Mouse (Mus musculus): ENCODE results near the gene Ogfod2. TPM values are rescaled to one million over a fixed set of nuclear protein-coding genes. Genes with fewer than 3 reads are reported as not detected.

Ogfod2 gene
- polyA plus RNA-seq (2015; fragmentation: Nextera tagmentation; extraction: Ambion mirVana): 37.4 and 38.6 TPM in 2 replicates

DNA sequence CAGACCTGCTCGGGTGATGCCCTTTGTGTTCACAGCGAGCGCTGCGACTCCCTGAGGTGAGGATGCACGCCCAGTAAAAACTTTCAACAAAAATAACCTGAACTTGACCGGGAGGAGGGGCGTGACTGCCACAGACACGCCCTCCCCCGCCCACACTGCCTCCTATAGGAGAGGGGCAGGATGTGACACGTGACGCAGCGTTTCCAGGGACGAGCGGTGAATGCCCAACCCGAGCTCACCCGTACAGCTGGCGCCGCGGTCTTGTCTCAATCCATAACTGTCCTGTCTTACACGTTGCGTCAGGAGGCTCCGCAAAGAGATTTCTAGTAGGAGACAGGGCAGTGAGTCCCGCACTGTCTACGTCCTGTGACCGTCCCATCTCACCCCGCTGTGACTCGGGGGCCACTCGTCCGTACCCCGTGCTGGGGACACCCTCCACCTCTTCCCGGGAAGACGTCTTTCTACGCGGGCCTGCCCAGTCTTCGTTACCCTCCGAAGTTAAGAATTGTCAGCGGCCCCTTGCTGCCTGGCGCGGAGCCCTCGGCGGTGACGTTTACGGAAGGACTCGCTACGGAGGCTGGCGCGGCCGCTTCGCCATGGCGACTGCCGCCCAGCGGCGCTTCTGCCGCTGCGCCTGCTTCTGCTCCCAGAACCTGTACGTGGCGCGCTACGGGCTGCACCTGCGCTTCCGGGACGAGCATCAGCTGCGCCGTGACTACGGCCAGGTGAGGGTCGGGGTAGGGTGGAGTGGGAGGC lies at the start of gene Ogfod2:
Gene Ogfod2, plus strand, starts transcription at position 556 of the 756 bp plus-strand sequence.
- H3K4me2 ChIP-seq (ENCODE audit: low read length): peak within 1 kb of the TSS; percentile 91
- H3K4me3 ChIP-seq (replicated peaks; ENCODE audit: low read length): peak within 1 kb of the TSS; percentile 84
- under 1% methylated on average over 66 of the region's 66 CpGs for WGBS
- peak; percentile 98 for ATAC-seq
- peak within 1 kb of the TSS; percentile 73 for H3K9ac ChIP-seq (replicated peaks; ENCODE audit: low read depth, low read length)
- peaks cover 26% of the 10 kb centered on the region for H3K4me1 ChIP-seq (replicated peaks; ENCODE audit: control insufficient read depth, insufficient read depth, low read length)
- H3K9me3 ChIP-seq (ENCODE audit: control insufficient read depth, low read length): no peaks in the 10 kb centered on the region
- H3K36me3 ChIP-seq (ENCODE audit: control insufficient read depth, insufficient read depth): no peaks in the 10 kb centered on the region
- peak within 1 kb of the TSS; percentile 90 for H3K27ac ChIP-seq (ENCODE audit: low read length)
- no peaks in the 10 kb centered on the region for H3K27me3 ChIP-seq (replicated peaks; ENCODE audit: control insufficient read depth, insufficient read depth, low read length)

GRCm38 (mm10) chr5:124069657-124070056 lies 42.4 kb upstream of the Ogfod2 start:
- no peaks in the 10 kb centered on the region for H3K36me3 ChIP-seq (ENCODE audit: control insufficient read depth, insufficient read depth)
- 88% methylated on average over 3 of the region's 3 CpGs for WGBS
- H3K4me1 ChIP-seq (replicated peaks; ENCODE audit: control insufficient read depth, insufficient read depth, low read length): no peaks in the 10 kb centered on the region
- no peak overlapping the region for H3K4me2 ChIP-seq (ENCODE audit: low read length)
- no peak overlapping the region for H3K27ac ChIP-seq (ENCODE audit: low read length)
- no peaks in the 10 kb centered on the region for H3K27me3 ChIP-seq (replicated peaks; ENCODE audit: control insufficient read depth, insufficient read depth, low read length)
- no peak overlapping the region for H3K4me3 ChIP-seq (replicated peaks; ENCODE audit: low read length)
- no peak overlapping the region for H3K9ac ChIP-seq (replicated peaks; ENCODE audit: low read depth, low read length)
- H3K9me3 ChIP-seq (ENCODE audit: control insufficient read depth, low read length): no peaks in the 10 kb centered on the region
- ATAC-seq: no peak

DNA sequence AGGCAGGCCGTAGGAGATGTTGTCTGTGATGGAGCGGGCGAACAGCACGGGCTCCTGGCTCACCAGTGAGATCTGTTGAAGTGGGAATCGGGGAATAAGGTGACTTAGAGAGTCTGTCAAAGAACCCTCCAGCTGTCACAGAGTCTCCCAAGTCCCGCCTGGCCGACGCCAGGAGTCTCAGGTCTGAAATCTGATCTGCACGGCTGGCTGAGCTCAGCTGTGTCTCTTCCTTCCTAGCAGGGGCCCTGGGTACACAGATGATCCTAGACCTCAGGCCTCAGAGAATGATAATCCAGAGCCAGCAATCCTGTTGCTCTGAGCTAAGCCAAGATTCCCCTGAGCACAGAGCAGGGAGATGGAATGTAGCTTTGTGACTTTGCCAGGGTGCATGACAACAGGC lies 38.4 kb upstream of the Ogfod2 start:
- Histone ChIP-seq H3K27me3 (replicated peaks; ENCODE audit: control insufficient read depth, insufficient read depth, low read length) (no peaks in the 10 kb centered on the region), H3K9me3 (ENCODE audit: control insufficient read depth, low read length) (no peaks in the 10 kb centered on the region), H3K4me3 (replicated peaks; ENCODE audit: low read length) (no peak overlapping the region), H3K4me2 (ENCODE audit: low read length) (no peak overlapping the region), H3K36me3 (ENCODE audit: control insufficient read depth, insufficient read depth) (no peaks in the 10 kb centered on the region), H3K9ac (replicated peaks; ENCODE audit: low read depth, low read length) (no peak overlapping the region), H3K4me1 (replicated peaks; ENCODE audit: control insufficient read depth, insufficient read depth, low read length) (peaks cover 15% of the 10 kb centered on the region), H3K27ac (ENCODE audit: low read length) (no peak overlapping the region)
- no peak for ATAC-seq
- 63% methylated on average over 9 of the region's 9 CpGs for WGBS

DNA sequence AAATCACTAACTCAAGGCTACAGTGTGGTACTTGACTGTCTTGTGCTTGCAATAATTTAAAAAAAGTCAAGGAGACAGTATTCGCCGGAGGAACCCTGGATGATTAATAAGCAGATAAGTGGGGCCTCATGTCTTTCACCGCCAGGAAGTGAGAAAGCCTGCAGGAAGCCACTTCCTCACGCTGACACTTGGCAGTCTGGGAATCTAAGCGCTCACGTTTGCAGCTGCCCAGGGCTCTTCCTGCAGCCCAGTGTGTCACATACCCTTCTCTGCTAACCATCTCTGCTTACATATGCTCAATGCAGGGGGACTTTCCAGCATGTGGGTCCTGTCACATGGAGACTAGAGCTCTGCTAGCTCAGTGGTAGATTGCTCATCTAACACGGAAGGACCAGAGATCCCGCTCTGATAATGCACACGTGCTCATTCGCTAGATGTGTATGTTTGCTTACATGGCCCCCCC lies 37.2 kb upstream of the Ogfod2 start:
- Histone ChIP-seq H3K27ac (ENCODE audit: low read length) (no peak overlapping the region), H3K9me3 (ENCODE audit: control insufficient read depth, low read length) (no peaks in the 10 kb centered on the region), H3K27me3 (replicated peaks; ENCODE audit: control insufficient read depth, insufficient read depth, low read length) (no peaks in the 10 kb centered on the region), H3K4me3 (replicated peaks; ENCODE audit: low read length) (no peak overlapping the region), H3K36me3 (ENCODE audit: control insufficient read depth, insufficient read depth) (no peaks in the 10 kb centered on the region), H3K4me2 (ENCODE audit: low read length) (no peak overlapping the region), H3K9ac (replicated peaks; ENCODE audit: low read depth, low read length) (no peak overlapping the region), H3K4me1 (replicated peaks; ENCODE audit: control insufficient read depth, insufficient read depth, low read length) (peaks cover 27% of the 10 kb centered on the region)
- no peak for ATAC-seq
- WGBS: 76% methylated on average over 10 of the region's 10 CpGs

DNA sequence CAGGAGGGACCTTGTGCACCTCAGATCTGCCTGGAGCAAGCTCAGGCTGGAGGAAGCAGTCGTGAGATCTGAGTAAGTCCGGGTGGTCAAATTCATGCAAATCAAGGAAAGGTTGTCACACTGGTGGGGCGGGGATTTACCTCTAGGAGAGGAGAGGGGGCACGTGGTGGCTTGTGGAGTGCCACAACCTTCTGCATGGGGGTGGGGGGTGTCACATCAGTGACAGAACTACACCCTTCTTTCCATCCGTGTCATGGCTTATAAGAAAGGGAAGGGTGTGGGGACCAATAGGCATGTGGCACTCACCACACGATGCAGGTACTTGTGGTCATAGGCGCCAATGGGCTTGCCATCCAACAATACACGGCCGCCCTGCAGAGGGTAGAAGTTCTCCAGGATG lies 36.4 kb upstream of the Ogfod2 start:
- no peak overlapping the region for H3K27ac ChIP-seq (ENCODE audit: low read length)
- no peaks in the 10 kb centered on the region for H3K9me3 ChIP-seq (ENCODE audit: control insufficient read depth, low read length)
- peaks cover 31% of the 10 kb centered on the region for H3K4me1 ChIP-seq (replicated peaks; ENCODE audit: control insufficient read depth, insufficient read depth, low read length)
- H3K9ac ChIP-seq (replicated peaks; ENCODE audit: low read depth, low read length): no peak overlapping the region
- no peaks in the 10 kb centered on the region for H3K27me3 ChIP-seq (replicated peaks; ENCODE audit: control insufficient read depth, insufficient read depth, low read length)
- WGBS: 79% methylated on average over 9 of the region's 9 CpGs
- no peak overlapping the region for H3K4me2 ChIP-seq (ENCODE audit: low read length)
- no peaks in the 10 kb centered on the region for H3K36me3 ChIP-seq (ENCODE audit: control insufficient read depth, insufficient read depth)
- no peak overlapping the region for H3K4me3 ChIP-seq (replicated peaks; ENCODE audit: low read length)
- ATAC-seq: no peak

- Histone ChIP-seq H3K9ac (replicated peaks; ENCODE audit: low read depth, low read length) (no peak overlapping the region), H3K27ac (ENCODE audit: low read length) (no peak overlapping the region), H3K9me3 (ENCODE audit: control insufficient read depth, low read length) (no peaks in the 10 kb centered on the region), H3K4me2 (ENCODE audit: low read length) (no peak overlapping the region), H3K4me3 (replicated peaks; ENCODE audit: low read length) (no peak overlapping the region), H3K4me1 (replicated peaks; ENCODE audit: control insufficient read depth, insufficient read depth, low read length) (peaks cover 31% of the 10 kb centered on the region), H3K27me3 (replicated peaks; ENCODE audit: control insufficient read depth, insufficient read depth, low read length) (no peaks in the 10 kb centered on the region), H3K36me3 (ENCODE audit: control insufficient read depth, insufficient read depth) (no peaks in the 10 kb centered on the region)
- no peak for ATAC-seq
- 58% methylated on average over 9 of the region's 9 CpGs for WGBS
These were observed 35.5 kb upstream of the Ogfod2 start for GRCm38 (mm10) chr5:124076559-124076958.

GRCm38 (mm10) chr5:124077241-124077640 lies 34.9 kb upstream of the Ogfod2 start:
- Histone ChIP-seq H3K27me3 (replicated peaks; ENCODE audit: control insufficient read depth, insufficient read depth, low read length) (no peaks in the 10 kb centered on the region), H3K4me2 (ENCODE audit: low read length) (no peak overlapping the region), H3K4me1 (replicated peaks; ENCODE audit: control insufficient read depth, insufficient read depth, low read length) (peaks cover 31% of the 10 kb centered on the region), H3K36me3 (ENCODE audit: control insufficient read depth, insufficient read depth) (no peaks in the 10 kb centered on the region), H3K9ac (replicated peaks; ENCODE audit: low read depth, low read length) (no peak overlapping the region), H3K9me3 (ENCODE audit: control insufficient read depth, low read length) (no peaks in the 10 kb centered on the region), H3K4me3 (replicated peaks; ENCODE audit: low read length) (no peak overlapping the region), H3K27ac (ENCODE audit: low read length) (no peak overlapping the region)
- 88% methylated on average over 13 of the region's 13 CpGs for WGBS
- ATAC-seq: no peak

DNA sequence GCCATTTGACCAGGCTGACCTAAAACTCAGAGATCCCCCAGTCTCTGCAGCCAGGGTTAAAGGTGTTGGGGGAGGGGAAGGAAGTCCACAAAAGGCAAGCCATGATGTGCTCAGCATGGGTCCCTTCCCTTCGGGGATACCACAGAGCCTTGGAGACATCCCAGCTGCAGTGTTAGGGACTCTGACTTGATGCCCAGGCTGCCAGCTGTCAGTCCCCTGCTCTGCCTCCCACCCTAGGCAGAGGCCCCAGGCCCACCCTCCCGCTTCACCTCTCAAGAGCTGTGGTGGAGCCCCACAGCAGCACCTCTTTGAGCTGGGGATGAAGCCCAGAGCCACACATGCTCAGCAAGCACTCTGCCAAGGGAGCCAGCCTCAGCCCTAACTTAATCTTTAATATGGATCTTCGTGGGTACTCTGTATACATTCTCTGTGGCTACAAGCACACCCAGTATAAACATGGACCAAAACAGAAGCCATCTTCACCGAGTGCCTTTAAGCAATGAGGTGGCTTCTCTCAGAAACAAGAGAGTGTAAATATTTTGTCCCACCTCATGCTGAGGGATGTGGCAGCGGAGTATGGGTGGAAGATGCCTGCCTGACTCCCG lies 34.1 kb upstream of the Ogfod2 start:
- Histone ChIP-seq H3K4me3 (replicated peaks; ENCODE audit: low read length) (no peak overlapping the region), H3K9me3 (ENCODE audit: control insufficient read depth, low read length) (no peaks in the 10 kb centered on the region), H3K4me1 (replicated peaks; ENCODE audit: control insufficient read depth, insufficient read depth, low read length) (peaks cover 31% of the 10 kb centered on the region), H3K9ac (replicated peaks; ENCODE audit: low read depth, low read length) (0 out of 2 replicates have a peak overlapping the region, but pooled peaks have one; percentile 25), H3K4me2 (ENCODE audit: low read length) (0 out of 2 replicates have a peak overlapping the region, but pooled peaks have one; percentile 36), H3K36me3 (ENCODE audit: control insufficient read depth, insufficient read depth) (no peaks in the 10 kb centered on the region), H3K27me3 (replicated peaks; ENCODE audit: control insufficient read depth, insufficient read depth, low read length) (no peaks in the 10 kb centered on the region), H3K27ac (ENCODE audit: low read length) (peak overlapping the region; percentile 47)
- WGBS: 61% methylated on average over 6 of the region's 6 CpGs
- ATAC-seq: no peak

GRCm38 (mm10) chr5:124078794-124079416 lies 33.2 kb upstream of the Ogfod2 start:
- Histone ChIP-seq H3K9me3 (ENCODE audit: control insufficient read depth, low read length) (no peaks in the 10 kb centered on the region), H3K4me3 (replicated peaks; ENCODE audit: low read length) (no peak overlapping the region), H3K4me1 (replicated peaks; ENCODE audit: control insufficient read depth, insufficient read depth, low read length) (peaks cover 31% of the 10 kb centered on the region), H3K9ac (replicated peaks; ENCODE audit: low read depth, low read length) (peak overlapping the region; percentile 31), H3K27ac (ENCODE audit: low read length) (peak overlapping the region; percentile 81), H3K4me2 (ENCODE audit: low read length) (peak overlapping the region; percentile 36), H3K36me3 (ENCODE audit: control insufficient read depth, insufficient read depth) (no peaks in the 10 kb centered on the region), H3K27me3 (replicated peaks; ENCODE audit: control insufficient read depth, insufficient read depth, low read length) (no peaks in the 10 kb centered on the region)
- ATAC-seq: peak; percentile 97
- WGBS: 31% methylated on average over 9 of the region's 9 CpGs
